In the genomic region with DNA sequence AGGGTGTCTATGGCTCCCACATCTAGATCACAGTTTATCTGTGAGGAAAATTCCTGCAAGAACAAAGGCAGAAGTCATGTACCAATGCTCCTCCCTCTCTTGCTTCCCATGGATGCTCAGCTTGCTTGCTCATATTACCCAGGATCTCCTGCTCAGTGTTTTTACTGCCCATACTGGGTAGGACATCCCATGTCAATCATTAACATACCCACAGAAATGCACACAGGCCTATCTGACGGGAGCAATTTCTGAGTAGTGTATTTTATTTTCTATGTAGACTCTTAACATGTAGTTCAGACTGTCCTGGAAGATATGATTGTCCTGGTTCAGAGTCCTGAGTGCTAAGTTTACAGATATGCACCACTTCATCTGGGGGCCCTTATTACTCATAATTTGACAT, we compare ENCODE assay signal across 23 mouse cellular contexts. TPM values are rescaled to one million over a fixed set of nuclear protein-coding genes. Genes with fewer than 3 reads are reported as not detected.
"Had no signal": no experiment of that assay in that cellular context is flagged by ENCODE, and none has a peak within 500 bp of the region (broad histone marks: within the 10 kb centered on the region; RNA-seq: fewer than 3 reads in every experiment).

No protein-coding gene starts in this region.

RNA-seq across cellular contexts. Expression of a gene that starts 6.4 kb away (rescaled TPM):
- polyA plus RNA-seq: heart, adult 2 months; heart, embryonic 11.5 days; heart, embryonic 12.5 days; heart, embryonic 13.5 days; heart, embryonic 14.5 days; heart, embryonic 15.5 days; heart, embryonic 16.5 days; heart, postnatal 0 days; hindbrain, embryonic 10.5 days; hindbrain, embryonic 11.5 days; hindbrain, embryonic 12.5 days; hindbrain, embryonic 13.5 days; hindbrain, embryonic 15.5 days; hindbrain, embryonic 16.5 days; hindbrain, postnatal 0 days; inflammation-experienced regulatory T-cells, adult 6 months; intestine, embryonic 14.5 days; large intestine, adult 2 months had no signal

RNA-seq across cellular contexts. Expression of a gene that starts 47.9 kb away (rescaled TPM):
- polyA plus RNA-seq: heart, adult 2 months; heart, embryonic 10.5 days; heart, embryonic 11.5 days; heart, embryonic 12.5 days; heart, embryonic 13.5 days; heart, embryonic 14.5 days; heart, embryonic 15.5 days; heart, embryonic 16.5 days; heart, postnatal 0 days; hindbrain, embryonic 10.5 days; hindbrain, embryonic 11.5 days; hindbrain, embryonic 12.5 days; hindbrain, embryonic 13.5 days; hindbrain, embryonic 14.5 days; hindbrain, embryonic 15.5 days; hindbrain, embryonic 16.5 days; hindbrain, postnatal 0 days; inflammation-experienced regulatory T-cells, adult 6 months; intestine, embryonic 14.5 days; kidney, embryonic 14.5 days; kidney, embryonic 15.5 days; kidney, embryonic 16.5 days; large intestine, adult 2 months had no signal
